Mouse (Mus musculus) embryonic fibroblast, embryonic 13.5 days (primary cell): ENCODE data around the gene Hspa1l.

Source experiments
- CTCF ChIP-seq: IDR thresholded peaks from 2 replicates; pipeline ENCODE4 v1.5.1; 2011; ENCODE audit warnings: mild to moderate bottlenecking, control low read depth, low read length, moderate library complexity, borderline replicate concordance; ENCODE audit not compliant: insufficient read depth
- POLR2A ChIP-seq: IDR thresholded peaks from 2 replicates; pipeline ENCODE4 v1.6.1; 2011; ENCODE audit warnings: low read depth, mild to moderate bottlenecking, control low read depth, low read length, moderate library complexity

GRCm38 (mm10) chr17:34943128-34943815, 29.2 kb upstream of the Hspa1l start:
- TF ChIP-seq CTCF (no peak), POLR2A (no peak)
